Mouse (Mus musculus) megakaryocyte, embryonic 14.5 days (primary cell): ENCODE data around the gene Ostc. TPM values are rescaled to one million over a fixed set of nuclear protein-coding genes. Genes with fewer than 3 reads are reported as not detected.

Source experiments
- H3K27me3 ChIP-seq: replicated peaks from 2 replicates; pipeline ENCODE3; 2012; ENCODE audit warnings: inconsistent platforms
- H3K36me3 ChIP-seq: replicated peaks from 2 replicates; pipeline ENCODE3; 2012; ENCODE audit warnings: low read length, inconsistent platforms, mixed read lengths
- H3K4me1 ChIP-seq: 2 replicates; pipeline ENCODE4 v1.6.1; 2012; ENCODE audit warnings: inconsistent platforms
- H3K4me3 ChIP-seq: replicated peaks from 2 replicates; pipeline ENCODE3; 2012; ENCODE audit warnings: moderate library complexity, mild to moderate bottlenecking, inconsistent platforms
- H3K9me3 ChIP-seq: 2 replicates; pipeline ENCODE4 v1.6.1; 2012; ENCODE audit warnings: inconsistent platforms
- FLI1 ChIP-seq: IDR thresholded peaks from 2 replicates; pipeline ENCODE4 v1.6.1; 2012; ENCODE audit warnings: low read length, inconsistent platforms, mixed read lengths
- GATA1 ChIP-seq: IDR thresholded peaks from 3 replicates; pipeline ENCODE4 v1.6.1; 2012; ENCODE audit warnings: mixed read lengths, low read length, inconsistent platforms, borderline replicate concordance
- polyA plus RNA-seq: library from polyadenylated mRNA; stranded (reverse); fragments of >175 nt; gene quantifications from 2 replicates; pipeline ENCODE4 v1.2.3, GENCODE M21; 2012; ENCODE audit warnings: low replicate concordance; ENCODE audit not compliant: insufficient read depth

The Ostc gene
- polyA plus RNA-seq, 1 experiment, result 53.8 TPM

DNA sequence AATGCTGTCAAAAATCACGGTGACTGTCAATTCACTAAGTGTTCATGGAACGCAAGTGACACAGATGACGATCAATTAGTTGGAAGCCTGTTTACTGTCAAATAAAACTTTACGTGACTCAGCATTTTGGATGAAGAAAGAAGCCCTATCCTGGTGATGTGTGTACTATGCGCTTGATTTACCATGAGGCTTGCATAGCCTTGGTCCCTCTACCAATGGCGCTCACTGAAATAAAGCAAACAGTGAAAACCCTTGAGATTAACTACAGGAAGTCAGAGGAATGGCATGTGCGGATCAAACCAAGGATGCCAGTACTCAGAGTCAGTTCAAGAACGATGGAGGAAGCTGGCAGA, 24.3 kb downstream of the Ostc start:
- H3K4me1 ChIP-seq, result no peaks in the 10 kb centered on the region
- peaks cover 5% of the 10 kb centered on the region for H3K27me3 ChIP-seq
- H3K36me3 ChIP-seq, result no peaks in the 10 kb centered on the region
- no peak for TF ChIP-seq FLI1
- no peaks in the 10 kb centered on the region for H3K9me3 ChIP-seq
- H3K4me3 ChIP-seq, result no peak overlapping the region

DNA sequence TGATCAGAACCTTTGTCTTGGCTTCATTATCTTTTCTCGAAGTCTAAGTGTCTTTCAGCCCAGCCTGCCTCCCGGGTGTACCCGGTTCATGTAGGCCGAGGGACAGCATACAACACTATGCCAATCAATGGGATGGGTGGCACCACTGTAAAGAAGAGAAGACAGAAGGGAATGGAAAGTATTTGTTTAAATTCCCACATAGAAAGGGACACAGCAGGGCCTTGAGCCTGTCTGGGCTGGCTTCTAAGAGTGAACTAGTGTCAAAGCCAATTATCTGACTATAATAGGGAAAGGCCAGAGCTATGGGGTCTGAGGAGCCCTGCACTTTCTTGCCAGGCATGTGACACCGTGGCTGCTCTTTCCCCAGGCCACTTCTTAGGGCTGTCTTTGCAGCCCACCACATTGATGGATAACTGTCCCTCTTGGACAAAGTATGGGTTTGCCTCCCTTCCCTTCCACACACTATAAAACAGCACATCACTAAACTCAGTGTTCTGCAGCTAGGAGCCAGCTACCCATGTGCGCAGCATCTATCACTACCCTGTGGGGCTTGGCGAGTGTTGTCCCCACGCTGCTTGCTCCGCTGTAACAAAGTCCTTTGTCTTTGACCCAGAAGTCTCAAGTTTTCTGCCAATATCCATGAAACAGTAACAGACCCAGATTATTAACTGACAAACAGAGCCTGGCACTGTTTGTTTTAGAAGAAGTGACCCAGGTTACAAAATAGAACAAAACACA, 24.8 kb downstream of the Ostc start:
- no peaks in the 10 kb centered on the region for H3K36me3 ChIP-seq
- H3K4me3 ChIP-seq, result no peak overlapping the region
- H3K9me3 ChIP-seq, result peaks cover 4% of the 10 kb centered on the region; the same call in 1 of the 2 replicates

DNA sequence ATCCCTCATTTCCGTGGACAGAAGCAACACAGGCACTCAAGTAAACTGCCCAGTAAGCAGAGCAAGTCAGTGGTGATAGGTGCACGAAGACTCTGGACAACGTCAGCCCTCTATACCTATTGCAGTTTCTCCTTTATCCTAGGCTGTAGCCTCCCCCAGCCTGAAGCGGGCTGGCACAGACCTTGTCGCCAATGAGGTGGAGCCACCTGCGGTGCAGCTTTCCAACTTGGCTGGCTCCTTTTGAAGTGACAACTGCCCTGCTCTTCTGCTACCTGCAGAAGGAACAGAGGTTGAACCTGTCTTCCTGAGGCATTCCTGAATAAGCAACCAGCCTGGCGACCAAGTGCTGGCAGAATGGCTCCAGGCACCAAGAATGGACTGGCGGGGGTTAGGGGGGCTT, 25.4 kb downstream of the Ostc start:
- no peaks in the 10 kb centered on the region for H3K4me1 ChIP-seq
- no peak overlapping the region for H3K4me3 ChIP-seq
- peaks cover 5% of the 10 kb centered on the region; the same call in 1 of the 2 replicates for H3K9me3 ChIP-seq
- no peak for TF ChIP-seq FLI1
- TF ChIP-seq GATA1, result no peak
- peaks cover 5% of the 10 kb centered on the region for H3K27me3 ChIP-seq
- no peaks in the 10 kb centered on the region for H3K36me3 ChIP-seq

More for the DNA sequence above, 24.8 kb downstream of the Ostc start:
- no peaks in the 10 kb centered on the region for H3K4me1 ChIP-seq
- TF ChIP-seq FLI1 (no peak), GATA1 (no peak)
- peaks cover 5% of the 10 kb centered on the region for H3K27me3 ChIP-seq

DNA sequence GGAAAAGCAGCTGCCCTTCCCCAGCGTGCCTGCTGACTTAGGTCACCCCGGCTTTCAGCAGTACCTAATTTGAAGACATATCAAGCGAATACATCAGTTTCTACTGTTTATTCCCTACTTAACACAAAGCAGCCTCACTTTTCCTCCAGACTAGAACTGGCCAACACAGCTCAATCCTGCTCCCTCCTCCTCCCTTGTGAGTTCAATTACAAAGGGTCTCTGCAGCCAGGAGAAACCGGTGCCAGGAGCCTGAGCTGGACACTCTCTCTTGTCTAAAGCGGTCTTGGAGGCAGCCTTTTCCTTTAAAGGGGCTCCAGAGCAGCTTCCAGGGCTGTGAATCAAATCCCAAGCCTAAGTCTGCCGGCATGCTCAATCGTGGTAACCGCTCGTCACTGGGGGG, 27.1 kb downstream of the Ostc start:
- peaks cover 5% of the 10 kb centered on the region for H3K27me3 ChIP-seq
- no peaks in the 10 kb centered on the region for H3K4me1 ChIP-seq
- H3K9me3 ChIP-seq, result peaks cover 15% of the 10 kb centered on the region; the same call in 1 of the 2 replicates
- H3K36me3 ChIP-seq, result no peaks in the 10 kb centered on the region
- H3K4me3 ChIP-seq, result no peak overlapping the region
- TF ChIP-seq GATA1 (no peak), FLI1 (no peak)

GRCm38 (mm10) chr3:130681226-130681625, 28.0 kb downstream of the Ostc start:
- H3K9me3 ChIP-seq, result peaks cover 15% of the 10 kb centered on the region; the same call in 1 of the 2 replicates
- no peaks in the 10 kb centered on the region for H3K36me3 ChIP-seq
- H3K4me1 ChIP-seq, result no peaks in the 10 kb centered on the region
- TF ChIP-seq GATA1 (no peak), FLI1 (no peak)
- H3K4me3 ChIP-seq, result no peak overlapping the region
- H3K27me3 ChIP-seq, result peaks cover 5% of the 10 kb centered on the region

- H3K36me3 ChIP-seq, result no peaks in the 10 kb centered on the region
- H3K4me3 ChIP-seq, result no peak overlapping the region
- H3K9me3 ChIP-seq, result peaks cover 15% of the 10 kb centered on the region; the same call in 1 of the 2 replicates
- H3K27me3 ChIP-seq, result peaks cover 5% of the 10 kb centered on the region
- no peaks in the 10 kb centered on the region for H3K4me1 ChIP-seq
- TF ChIP-seq GATA1 (no peak), FLI1 (no peak)
Observed at GRCm38 (mm10) chr3:130677671-130678460, 31.4 kb downstream of the Ostc start.

- TF ChIP-seq FLI1 (no peak), GATA1 (no peak)
- no peaks in the 10 kb centered on the region for H3K4me1 ChIP-seq
- no peaks in the 10 kb centered on the region for H3K27me3 ChIP-seq
- no peaks in the 10 kb centered on the region for H3K9me3 ChIP-seq
- no peaks in the 10 kb centered on the region for H3K36me3 ChIP-seq
- H3K4me3 ChIP-seq, result no peak overlapping the region
Observed at GRCm38 (mm10) chr3:130671291-130671690, 38.0 kb downstream of the Ostc start.

DNA sequence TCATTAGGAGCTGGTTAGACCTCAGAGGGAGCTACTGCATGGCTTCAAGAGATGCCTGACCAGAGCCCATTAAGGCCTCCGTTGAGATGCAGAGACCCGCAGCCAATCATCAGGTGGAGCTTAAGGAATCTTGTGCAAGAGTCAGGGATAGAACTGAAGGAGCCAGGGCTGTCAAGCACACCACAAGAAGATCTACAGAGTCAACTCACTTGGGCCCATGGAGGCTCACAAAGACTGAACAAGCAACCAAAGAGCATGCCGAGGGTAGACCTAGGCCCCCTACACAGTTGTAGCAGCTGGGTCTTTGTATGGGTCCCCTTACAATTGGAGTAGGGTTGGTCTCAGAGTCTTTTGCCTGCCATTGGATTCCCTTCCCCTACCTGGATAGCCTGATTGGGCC, 46.7 kb downstream of the Ostc start:
- Histone ChIP-seq H3K36me3 (no peaks in the 10 kb centered on the region), H3K4me3 (no peak overlapping the region), H3K4me1 (no peaks in the 10 kb centered on the region), H3K27me3 (no peaks in the 10 kb centered on the region), H3K9me3 (peaks cover 2% of the 10 kb centered on the region; the same call in 1 of the 2 replicates)
- no peak for TF ChIP-seq FLI1
- no peak for TF ChIP-seq GATA1

DNA sequence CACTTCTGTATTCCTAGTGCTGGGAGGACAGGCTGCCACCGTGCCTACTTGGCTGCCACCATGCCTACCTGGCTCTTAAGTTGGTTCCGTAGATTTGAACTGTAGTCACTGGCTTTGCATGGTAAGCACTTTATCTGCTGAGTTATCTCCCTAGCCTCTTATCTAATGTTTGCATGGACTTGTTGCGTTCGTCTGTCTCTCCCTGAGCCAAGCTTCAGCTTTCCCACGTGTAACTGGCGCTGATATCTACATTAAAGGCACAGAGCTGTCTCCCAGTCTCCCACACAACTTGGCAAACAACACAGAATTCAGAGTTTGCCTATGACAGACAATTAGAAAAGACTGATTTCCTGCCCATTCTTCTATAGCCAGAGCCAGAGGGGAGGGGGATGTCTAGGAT, 48.6 kb downstream of the Ostc start:
- H3K4me3 ChIP-seq, result no peak overlapping the region
- TF ChIP-seq GATA1 (no peak), FLI1 (no peak)
- H3K9me3 ChIP-seq, result peaks cover 2% of the 10 kb centered on the region; the same call in 1 of the 2 replicates
- no peaks in the 10 kb centered on the region for H3K27me3 ChIP-seq
- no peaks in the 10 kb centered on the region for H3K4me1 ChIP-seq
- no peaks in the 10 kb centered on the region for H3K36me3 ChIP-seq

DNA sequence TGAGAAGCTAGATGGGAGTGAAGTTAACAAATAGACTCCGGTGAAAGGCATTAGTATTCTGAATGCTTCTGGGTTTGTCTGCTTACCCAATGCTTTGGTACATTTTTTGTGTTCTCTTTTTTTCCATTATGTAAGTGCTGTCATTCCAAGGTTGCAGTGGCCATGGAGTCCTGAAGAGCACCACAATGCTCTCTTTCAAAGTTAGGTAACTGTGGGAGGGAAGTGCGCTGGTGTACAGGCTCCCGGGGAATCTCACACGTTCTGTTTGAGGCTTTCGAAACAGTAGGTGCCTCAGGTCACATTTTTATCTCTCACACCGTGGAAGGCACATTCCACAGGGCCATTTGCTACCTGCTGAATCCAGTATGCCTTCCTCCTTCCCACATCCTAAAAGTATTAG, 59.7 kb downstream of the Ostc start:
- TF ChIP-seq FLI1 (no peak), GATA1 (no peak)
- no peaks in the 10 kb centered on the region for H3K4me1 ChIP-seq
- H3K27me3 ChIP-seq, result no peaks in the 10 kb centered on the region

More for the DNA sequence above, 59.7 kb downstream of the Ostc start:
- no peaks in the 10 kb centered on the region for H3K9me3 ChIP-seq
- H3K36me3 ChIP-seq, result no peaks in the 10 kb centered on the region
- no peak overlapping the region for H3K4me3 ChIP-seq
